Mouse (Mus musculus): ENCODE data around the gene Pcsk6. TPM values are rescaled to one million over a fixed set of nuclear protein-coding genes. Genes with fewer than 3 reads are reported as not detected.

Pcsk6 gene
- polyA plus RNA-seq, 1 experiment: 0.06 TPM

DNA sequence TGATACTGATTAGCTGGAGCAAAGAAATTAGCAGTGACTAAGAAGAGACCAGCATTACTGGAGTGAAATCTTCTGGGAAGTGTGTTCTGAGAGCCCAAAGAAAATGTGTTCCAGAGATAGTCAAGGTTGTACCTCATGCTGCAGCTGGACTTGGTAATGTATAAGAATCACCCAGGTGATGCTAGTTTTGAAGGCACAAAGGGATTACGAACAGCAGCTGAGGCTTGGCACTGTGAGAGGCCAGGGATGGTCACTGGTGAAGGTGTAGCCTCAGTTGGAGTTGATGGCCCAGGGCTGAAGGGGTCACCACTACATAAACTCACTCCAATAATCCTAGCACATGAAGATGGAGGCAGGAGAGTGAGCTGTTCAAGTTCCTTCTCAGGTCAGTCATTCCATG, 197.2 kb downstream of the Pcsk6 start, which contains the start of gene Snrpa1:
Gene Snrpa1 (plus strand): TSS at position 301 of the 400 bp plus-strand sequence.
- Histone ChIP-seq H3K27me3 (ENCODE audit: control insufficient read depth, insufficient read depth, insufficient read length) (no peaks in the 10 kb centered on the region), H3K36me3 (ENCODE audit: control insufficient read depth, insufficient read depth) (peaks cover 20% of the 10 kb centered on the region), H3K79me2 (ENCODE audit: control insufficient read depth, insufficient read depth) (peaks cover 35% of the 10 kb centered on the region), H3K4me3 (ENCODE audit: insufficient read depth, poor library complexity, severe bottlenecking) (peak within 1 kb of the TSS; percentile 75), H3ac (ENCODE audit: control insufficient read depth, insufficient read length, low read depth) (peak within 1 kb of the TSS; percentile 2), H3K79me3 (ENCODE audit: low read depth) (peaks cover 28% of the 10 kb centered on the region)
- TF ChIP-seq MYOD1 (IDR thresholded peaks at IDR 0.05; ENCODE audit: control insufficient read depth, insufficient read length, low read depth) (no peak), CEBPB (IDR thresholded peaks at IDR 0.05; ENCODE audit: low read depth) (no peak), MAX (IDR thresholded peaks at IDR 0.05) (no peak), USF1 (IDR thresholded peaks at IDR 0.05; ENCODE audit: low read depth) (no peak), FOSL1 (IDR thresholded peaks at IDR 0.05; ENCODE audit: insufficient read depth, low read length, poor library complexity, severe bottlenecking) (no peak), MYOG (IDR thresholded peaks at IDR 0.05; ENCODE audit: control insufficient read depth, extremely low read depth, insufficient read length) (no peak), CTCF (IDR thresholded peaks at IDR 0.05; ENCODE audit: control insufficient read depth, insufficient read depth, insufficient read length) (no peak)

DNA sequence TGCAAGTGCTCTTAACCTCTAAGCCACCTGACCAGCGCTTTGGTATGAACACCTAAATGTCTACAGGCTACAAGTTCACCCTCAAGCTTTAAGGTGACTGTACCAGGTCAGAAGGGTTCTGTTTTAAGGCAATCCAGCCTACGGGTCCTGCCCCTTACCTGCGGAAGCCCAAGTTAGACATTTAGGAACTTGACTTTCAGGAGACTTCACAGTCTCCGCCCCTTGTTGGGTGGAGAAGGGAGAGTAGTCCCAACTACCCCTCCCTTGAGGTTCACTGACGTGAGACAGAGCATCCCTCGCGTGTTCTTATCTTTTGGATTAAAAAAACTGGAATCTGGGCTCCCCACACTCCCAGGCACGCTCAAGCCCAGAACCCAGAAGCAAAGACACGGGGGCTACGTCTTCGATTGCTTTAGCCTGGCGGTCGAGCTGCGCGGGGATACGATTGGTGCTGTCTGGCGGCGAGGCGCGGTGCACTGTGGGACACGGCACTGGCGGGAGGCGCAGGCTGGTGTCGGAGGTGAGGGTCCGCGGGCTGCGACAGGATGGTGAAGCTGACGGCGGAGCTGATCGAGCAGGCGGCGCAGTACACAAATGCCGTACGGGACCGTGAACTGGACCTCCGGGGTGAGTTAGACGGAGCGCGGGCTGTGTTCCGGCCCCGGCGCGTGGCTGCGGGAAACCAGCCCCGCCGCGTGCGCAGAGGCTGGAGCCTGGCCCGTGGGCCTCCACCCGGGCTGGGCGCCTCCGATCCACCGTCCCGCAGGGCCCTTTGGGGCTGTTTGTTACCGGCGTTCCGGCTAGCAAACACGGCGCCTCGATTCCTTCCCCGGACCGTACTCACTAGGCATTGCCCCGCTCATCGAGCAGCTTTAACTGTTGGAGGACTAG, 198.8 kb downstream of the Pcsk6 start:
- peak overlapping the region; percentile 99 for H3ac ChIP-seq (ENCODE audit: control insufficient read depth, insufficient read length, low read depth)
- H3K36me3 ChIP-seq (ENCODE audit: control insufficient read depth, insufficient read depth): peaks cover 36% of the 10 kb centered on the region
- TF ChIP-seq MAX (IDR thresholded peaks at IDR 0.05): peak; percentile 59
- TF ChIP-seq CEBPB (IDR thresholded peaks at IDR 0.05; ENCODE audit: low read depth): no peak
- H3K4me3 ChIP-seq (ENCODE audit: insufficient read depth, poor library complexity, severe bottlenecking): peak overlapping the region; percentile 75
- no peaks in the 10 kb centered on the region for H3K27me3 ChIP-seq (ENCODE audit: control insufficient read depth, insufficient read depth, insufficient read length)
- peaks cover 33% of the 10 kb centered on the region for H3K79me3 ChIP-seq (ENCODE audit: low read depth)
- H3K79me2 ChIP-seq (ENCODE audit: control insufficient read depth, insufficient read depth): peaks cover 49% of the 10 kb centered on the region

DNA sequence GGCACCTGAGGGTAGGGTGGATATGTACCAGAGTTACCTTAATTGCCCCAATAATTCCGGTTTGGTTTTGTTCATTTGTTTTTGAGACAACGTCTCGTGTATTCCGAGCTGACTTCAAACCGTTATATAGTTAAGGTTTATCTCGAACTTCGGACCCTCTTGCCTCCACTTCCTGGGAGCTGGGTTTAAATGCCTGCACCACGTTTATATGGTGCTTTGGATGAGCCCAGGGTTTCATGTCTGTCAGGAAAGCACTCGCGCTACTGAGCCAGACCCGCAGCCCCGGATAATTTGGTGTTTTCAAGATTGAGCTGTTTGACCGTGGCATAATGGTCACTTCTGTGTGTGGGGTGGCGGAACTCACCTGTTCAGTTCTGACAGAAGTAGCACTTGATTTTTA, 199.5 kb downstream of the Pcsk6 start:
- Histone ChIP-seq H3K36me3 (ENCODE audit: control insufficient read depth, insufficient read depth) (peaks cover 41% of the 10 kb centered on the region), H3K4me3 (ENCODE audit: insufficient read depth, poor library complexity, severe bottlenecking) (peak overlapping the region; percentile 75), H3K79me2 (ENCODE audit: control insufficient read depth, insufficient read depth) (peaks cover 49% of the 10 kb centered on the region), H3ac (ENCODE audit: control insufficient read depth, insufficient read length, low read depth) (peak overlapping the region; percentile 99), H3K79me3 (ENCODE audit: low read depth) (peaks cover 33% of the 10 kb centered on the region), H3K27me3 (ENCODE audit: control insufficient read depth, insufficient read depth, insufficient read length) (no peaks in the 10 kb centered on the region)
- TF ChIP-seq CEBPB (IDR thresholded peaks at IDR 0.05; ENCODE audit: low read depth) (no peak), MAX (IDR thresholded peaks at IDR 0.05) (no peak), USF1 (IDR thresholded peaks at IDR 0.05; ENCODE audit: low read depth) (no peak), MYOG (IDR thresholded peaks at IDR 0.05; ENCODE audit: control insufficient read depth, extremely low read depth, insufficient read length) (no peak), CTCF (IDR thresholded peaks at IDR 0.05; ENCODE audit: control insufficient read depth, insufficient read depth, insufficient read length) (no peak), FOSL1 (IDR thresholded peaks at IDR 0.05; ENCODE audit: insufficient read depth, low read length, poor library complexity, severe bottlenecking) (no peak), MYOD1 (IDR thresholded peaks at IDR 0.05; ENCODE audit: control insufficient read depth, insufficient read length, low read depth) (no peak)

DNA sequence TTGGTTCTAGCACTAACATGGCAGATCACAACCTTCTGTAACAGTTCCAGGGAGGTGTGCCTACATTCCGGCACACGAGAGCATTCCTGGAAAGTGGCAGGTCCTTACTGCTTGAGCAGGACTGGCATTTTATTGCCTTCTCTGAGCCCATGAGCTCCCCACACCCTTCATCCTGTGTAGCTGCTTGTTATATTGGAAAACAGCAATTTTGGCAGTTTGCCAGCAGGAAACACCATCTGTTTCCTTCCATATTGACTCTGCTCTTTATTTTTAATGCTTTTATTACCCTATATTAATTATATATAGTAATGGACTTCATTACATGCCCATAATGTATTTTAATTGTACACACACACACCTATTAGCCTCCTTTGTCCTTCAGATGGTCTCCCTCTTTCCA, 214.9 kb downstream of the Pcsk6 start:
- H3K79me3 ChIP-seq (ENCODE audit: low read depth): peaks cover 11% of the 10 kb centered on the region
- H3ac ChIP-seq (ENCODE audit: control insufficient read depth, insufficient read length, low read depth): no peak overlapping the region
- H3K79me2 ChIP-seq (ENCODE audit: control insufficient read depth, insufficient read depth): peaks cover 17% of the 10 kb centered on the region
- no peak overlapping the region for H3K4me3 ChIP-seq (ENCODE audit: insufficient read depth, poor library complexity, severe bottlenecking)
- H3K36me3 ChIP-seq (ENCODE audit: control insufficient read depth, insufficient read depth): peaks cover 45% of the 10 kb centered on the region
- TF ChIP-seq MYOG (IDR thresholded peaks at IDR 0.05; ENCODE audit: control insufficient read depth, extremely low read depth, insufficient read length) (no peak), CEBPB (IDR thresholded peaks at IDR 0.05; ENCODE audit: low read depth) (no peak), CTCF (IDR thresholded peaks at IDR 0.05; ENCODE audit: control insufficient read depth, insufficient read depth, insufficient read length) (no peak), FOSL1 (IDR thresholded peaks at IDR 0.05; ENCODE audit: insufficient read depth, low read length, poor library complexity, severe bottlenecking) (no peak), MYOD1 (IDR thresholded peaks at IDR 0.05; ENCODE audit: control insufficient read depth, insufficient read length, low read depth) (no peak), USF1 (IDR thresholded peaks at IDR 0.05; ENCODE audit: low read depth) (no peak), MAX (IDR thresholded peaks at IDR 0.05) (no peak)
- H3K27me3 ChIP-seq (ENCODE audit: control insufficient read depth, insufficient read depth, insufficient read length): no peaks in the 10 kb centered on the region

DNA sequence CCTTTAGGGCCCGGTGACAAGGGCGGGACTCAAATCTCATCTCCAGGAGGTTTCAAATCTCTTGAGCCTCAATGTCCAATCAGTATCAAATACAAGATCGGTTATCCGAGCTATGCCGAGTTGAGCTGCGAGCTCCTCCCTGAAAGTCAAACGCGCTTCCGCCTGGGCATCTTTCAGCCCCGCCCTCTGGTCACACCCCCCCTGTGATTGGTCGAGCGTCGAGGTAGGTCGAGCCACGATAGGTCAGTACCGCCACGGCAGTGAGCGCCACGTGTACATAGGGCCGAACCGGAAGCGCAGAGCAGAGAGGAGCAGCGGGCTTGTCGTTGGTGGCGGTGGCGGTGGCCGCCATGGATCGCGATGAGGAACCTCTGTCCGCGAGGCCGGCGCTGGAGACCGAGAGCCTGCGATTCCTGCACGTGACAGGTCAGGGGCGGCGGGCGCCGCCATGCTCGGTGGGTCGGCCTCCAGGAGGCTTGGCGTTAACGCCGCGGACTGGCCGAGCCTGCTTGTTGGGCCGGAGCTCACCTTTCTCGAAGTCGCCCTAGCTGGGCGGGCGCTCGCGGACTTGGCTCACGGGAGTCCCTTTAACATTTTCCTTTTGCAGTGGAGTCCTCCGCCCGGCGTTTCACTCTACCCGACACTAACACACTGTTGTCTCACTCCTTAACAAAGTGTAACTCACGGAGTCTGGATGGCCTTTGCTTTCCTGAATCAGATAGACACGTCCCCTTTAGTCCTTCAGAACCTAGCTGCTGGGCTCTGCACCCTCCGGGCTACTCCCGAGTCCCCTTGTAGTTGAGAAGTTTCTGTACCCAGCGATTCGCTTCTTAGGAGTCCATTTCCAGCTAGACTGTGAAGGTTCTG, 218.1 kb downstream of the Pcsk6 start, which contains the start of gene Selenos:
Gene Selenos (plus strand): TSS at position 286 of the 867 bp plus-strand sequence.
- peaks cover 24% of the 10 kb centered on the region for H3K79me2 ChIP-seq (ENCODE audit: control insufficient read depth, insufficient read depth)
- H3K27me3 ChIP-seq (ENCODE audit: control insufficient read depth, insufficient read depth, insufficient read length): no peaks in the 10 kb centered on the region
- H3K79me3 ChIP-seq (ENCODE audit: low read depth): peaks cover 13% of the 10 kb centered on the region
- H3K36me3 ChIP-seq (ENCODE audit: control insufficient read depth, insufficient read depth): peaks cover 41% of the 10 kb centered on the region
- H3K4me3 ChIP-seq (ENCODE audit: insufficient read depth, poor library complexity, severe bottlenecking): peak within 1 kb of the TSS; percentile 64
- H3ac ChIP-seq (ENCODE audit: control insufficient read depth, insufficient read length, low read depth): peak within 1 kb of the TSS; percentile 71
- TF ChIP-seq USF1 (IDR thresholded peaks at IDR 0.05; ENCODE audit: low read depth) (peak; percentile 56), MYOD1 (IDR thresholded peaks at IDR 0.05; ENCODE audit: control insufficient read depth, insufficient read length, low read depth) (no peak), CTCF (IDR thresholded peaks at IDR 0.05; ENCODE audit: control insufficient read depth, insufficient read depth, insufficient read length) (no peak), MAX (IDR thresholded peaks at IDR 0.05) (peak; percentile 77), CEBPB (IDR thresholded peaks at IDR 0.05; ENCODE audit: low read depth) (no peak), MYOG (IDR thresholded peaks at IDR 0.05; ENCODE audit: control insufficient read depth, extremely low read depth, insufficient read length) (no peak)
